Mouse (Mus musculus) brain, embryonic 14.5 days (tissue): Measurements from ENCODE around the gene Haus8.

Experiments used
- CTCF ChIP-seq: fragments of 200-500 bp; IDR thresholded peaks from 2 replicates; pipeline ENCODE4 v1.5.1; 2012; ENCODE audit warnings: inconsistent platforms, mild to moderate bottlenecking, moderate library complexity, borderline replicate concordance; ENCODE audit not compliant: insufficient read depth, insufficient read length; ENCODE audit errors: extremely low read depth
- POLR2A ChIP-seq: fragments of 200-500 bp; IDR thresholded peaks from 2 replicates; pipeline ENCODE4 v1.6.1; 2012; ENCODE audit warnings: mild to moderate bottlenecking, inconsistent platforms, borderline replicate concordance; ENCODE audit not compliant: poor library complexity, insufficient read depth, insufficient read length, severe bottlenecking; ENCODE audit errors: extremely low read depth

- no peak for TF ChIP-seq CTCF
- TF ChIP-seq POLR2A: no peak
Observed at GRCm38 (mm10) chr8:71296188-71296621, 23.5 kb upstream of the Haus8 start.
